Mouse (Mus musculus) thymus, adult 18-20 months (tissue): Measurements from ENCODE around the gene Mars.

ENCODE experiments used
- DNase-seq, 2 experiments: peaks; one replicate each; pipeline ENCODE4 v3.0.0; 2022; ENCODE audit warnings: mixed read lengths in 2 of 2

Mars gene

DNA sequence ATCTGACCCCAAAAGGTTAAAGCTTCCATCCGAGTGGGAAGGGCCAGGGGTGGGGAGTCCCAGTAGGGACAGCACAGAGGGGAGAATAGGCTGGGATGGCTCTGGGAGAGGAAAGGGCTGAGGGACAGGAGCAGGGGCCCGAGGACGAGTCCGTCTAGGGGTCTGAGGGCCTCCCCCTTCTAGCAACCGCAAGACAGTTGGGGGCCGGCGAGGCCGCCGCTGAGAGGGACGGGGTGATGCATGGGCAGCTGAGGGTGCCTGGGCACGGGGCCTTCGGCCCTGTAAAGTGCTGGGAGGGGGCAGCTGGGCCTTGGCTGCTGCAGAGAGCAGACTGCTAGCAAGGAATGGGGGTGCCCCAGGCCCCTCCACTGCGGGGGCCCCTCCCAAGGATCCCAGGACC is 25.9 kb downstream of the Mars start:
- DNase-seq, result no peak

DNA sequence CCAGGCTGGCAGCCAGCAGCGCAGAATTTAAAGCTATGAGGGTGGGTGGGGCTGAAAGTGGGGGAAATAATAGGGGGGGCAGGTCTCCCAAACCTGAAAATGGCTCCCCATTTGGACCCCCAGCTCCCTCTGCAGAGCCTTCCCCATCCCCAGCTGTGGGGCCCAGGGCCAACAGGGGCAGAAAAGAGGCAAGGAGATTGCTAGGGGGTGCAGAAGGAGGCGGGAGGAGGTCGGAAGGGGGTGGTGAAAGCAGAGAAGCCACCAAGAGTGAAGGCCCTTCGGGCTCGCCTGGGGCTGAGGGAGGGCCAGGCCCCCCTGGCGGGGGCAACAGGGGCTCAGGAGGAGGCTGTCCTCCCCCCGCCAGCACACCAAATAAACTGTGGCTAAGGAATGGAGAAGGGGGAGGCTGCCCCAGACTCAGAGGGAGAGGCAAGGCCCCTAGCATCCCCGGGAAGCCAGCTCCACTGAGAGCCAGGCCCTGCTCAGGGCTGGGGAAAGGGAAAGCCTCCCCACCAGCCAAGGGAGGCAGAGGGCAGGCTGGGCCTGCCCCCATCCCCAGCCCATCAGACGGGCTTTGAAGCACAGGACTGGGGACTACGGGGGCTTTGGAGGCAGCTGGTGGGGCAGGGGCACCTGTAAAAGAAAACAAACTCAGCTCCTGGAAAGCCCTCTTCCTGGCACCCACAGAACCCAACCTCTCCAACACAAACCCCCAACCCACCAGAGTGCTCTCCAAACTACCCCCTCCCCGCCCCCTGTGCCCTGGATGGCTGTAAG is 26.7 kb downstream of the Mars start:
- DNase-seq, result no peak

DNA sequence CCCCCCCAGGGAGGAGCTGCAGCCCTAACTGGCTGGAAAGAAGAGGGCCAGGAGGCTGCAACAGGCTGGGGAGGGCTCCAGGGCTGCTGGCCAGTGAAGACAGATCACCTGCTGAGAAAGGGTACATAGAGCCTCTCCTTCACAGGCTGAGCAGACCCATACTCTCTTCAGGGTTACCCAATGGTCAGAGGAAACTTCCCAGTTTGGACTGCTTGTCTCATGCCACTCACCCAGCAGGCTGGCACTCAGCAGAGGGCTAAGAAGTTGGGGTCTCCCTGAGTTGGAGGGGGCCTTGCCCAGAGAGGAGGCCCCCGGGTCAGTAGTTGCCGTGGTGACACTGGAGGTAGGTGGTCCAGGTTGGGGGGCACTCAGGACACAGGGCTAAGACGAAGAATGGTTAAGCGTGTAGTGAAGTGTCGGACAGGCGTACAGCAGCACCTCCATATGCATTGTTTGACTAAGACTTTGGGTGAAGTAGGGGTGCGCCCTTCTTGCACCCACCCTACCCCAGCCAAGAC is 27.4 kb downstream of the Mars start:
- no peak for DNase-seq

DNA sequence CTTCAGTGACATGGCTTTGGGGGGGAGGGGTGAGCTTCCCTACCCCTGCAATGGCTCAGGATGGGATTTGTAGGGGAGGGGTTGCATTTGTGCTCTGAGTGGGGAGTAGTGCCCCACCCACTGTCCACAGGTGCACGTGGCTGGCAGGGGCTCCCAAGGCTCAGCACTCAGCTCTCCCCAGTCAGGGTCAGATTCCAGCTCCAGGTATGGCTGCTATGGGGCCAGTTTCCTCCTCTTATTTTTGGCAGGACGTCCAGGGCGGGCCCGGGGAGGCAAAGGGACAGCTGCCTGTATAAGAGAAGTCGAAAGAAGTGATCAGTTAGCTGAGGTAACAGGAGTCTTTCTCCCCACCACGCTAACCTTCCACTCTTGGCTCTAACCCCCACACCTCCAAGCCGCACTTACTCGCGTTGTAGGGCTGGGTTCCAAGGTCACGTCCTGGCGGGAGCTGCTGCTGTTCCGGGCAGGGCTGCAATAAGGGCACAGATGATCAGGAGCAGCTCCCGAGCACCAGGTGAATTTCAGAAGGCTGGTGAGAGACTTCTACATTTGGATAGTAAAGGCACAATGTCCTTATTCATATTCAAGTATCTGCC is 28.9 kb downstream of the Mars start:
- no peak for DNase-seq

DNA sequence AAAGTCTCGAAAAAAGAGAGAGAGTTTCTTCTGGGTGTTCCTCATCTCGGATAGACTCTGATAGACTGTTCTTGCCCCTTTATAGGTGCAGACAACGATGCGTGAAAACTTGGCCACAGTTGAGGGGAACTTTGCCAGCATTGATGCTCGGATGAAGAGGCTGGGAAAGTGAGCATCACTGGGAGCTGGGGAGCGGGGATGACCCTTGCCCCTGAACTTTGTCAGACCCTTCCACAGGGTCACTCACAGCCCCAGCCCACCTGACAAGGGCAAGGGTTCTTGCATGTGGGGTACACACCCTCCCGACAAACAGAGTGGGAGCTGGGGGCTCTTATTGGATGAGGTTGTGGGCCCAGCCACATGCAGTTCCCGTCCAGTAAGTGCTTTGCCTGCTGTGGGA is 30.3 kb downstream of the Mars start:
- DNase-seq, result no peak

DNA sequence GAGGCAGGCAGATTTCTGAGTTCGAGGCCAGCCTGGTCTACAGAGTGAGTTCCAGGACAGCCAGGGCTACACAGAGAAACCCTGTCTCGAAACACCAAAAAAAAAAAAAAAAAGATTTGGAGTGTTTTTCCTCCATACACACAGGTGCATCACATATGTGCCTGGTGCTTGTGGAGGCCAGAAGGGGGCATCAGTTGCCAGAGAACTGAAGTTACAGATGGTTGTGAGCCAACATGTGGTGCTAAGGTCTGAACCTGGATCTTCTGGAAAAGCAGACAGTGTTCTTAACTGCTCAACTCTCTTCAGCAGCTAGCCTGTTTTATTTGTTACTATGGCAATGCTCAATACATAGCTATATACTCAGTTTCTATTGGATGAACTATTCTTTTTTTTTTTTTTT is 31.9 kb downstream of the Mars start:
- DNase-seq, result no peak

DNA sequence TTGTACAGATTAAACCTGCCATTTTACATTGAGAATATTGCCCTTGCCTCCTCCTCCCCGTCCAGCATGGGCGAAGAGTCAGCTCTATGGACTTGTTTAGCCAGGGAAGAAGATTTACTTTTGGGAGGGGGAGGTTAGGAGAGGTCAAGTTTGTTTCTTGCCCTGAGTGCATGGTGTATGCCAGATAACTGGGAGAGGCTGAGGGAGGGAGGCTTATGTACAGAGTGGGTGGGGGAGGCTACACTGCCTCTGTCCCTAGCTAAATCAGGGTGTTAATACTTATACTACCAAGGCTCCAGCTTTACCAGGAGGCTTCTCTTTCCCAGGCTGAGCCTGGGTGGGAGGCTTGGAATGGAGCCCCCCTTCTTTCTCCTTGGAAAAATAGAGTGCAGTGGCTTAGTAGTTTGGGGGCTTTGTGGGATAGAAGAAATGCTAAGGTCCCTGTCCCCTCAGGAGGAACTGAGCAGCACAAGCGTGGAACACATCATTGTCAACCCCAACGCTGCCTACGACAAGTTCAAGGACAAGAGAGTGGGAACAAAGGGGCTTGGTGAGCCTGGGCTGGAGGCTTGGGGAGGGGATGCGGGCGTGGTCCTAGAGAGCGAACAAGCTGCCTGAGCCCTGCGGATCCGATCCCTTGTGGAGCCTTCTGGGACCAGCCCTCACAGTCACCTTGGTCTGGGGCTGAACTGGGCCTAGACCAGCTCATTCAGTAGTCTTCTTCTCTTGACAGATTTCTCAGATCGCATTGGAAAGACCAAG is 37.1 kb downstream of the Mars start:
- no peak for DNase-seq

DNA sequence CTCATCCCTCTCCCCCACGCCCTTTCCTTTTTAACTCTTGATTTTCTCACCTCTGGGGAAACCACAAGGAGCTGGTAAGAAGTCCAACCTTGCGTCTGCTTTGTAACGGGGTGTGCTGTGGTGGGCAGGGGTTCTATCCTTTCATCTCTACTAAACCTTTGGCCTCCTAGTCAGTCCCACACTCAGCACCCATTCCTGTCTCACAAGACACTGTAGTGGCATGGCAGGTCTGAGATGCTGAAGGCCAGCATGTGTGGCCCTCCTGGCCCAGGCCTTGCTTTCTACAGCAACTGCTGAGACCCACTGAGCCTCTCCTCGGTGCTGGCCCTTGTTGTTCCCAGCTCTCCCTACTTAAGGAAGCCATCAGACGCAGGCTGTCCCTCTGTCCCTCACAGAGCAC is 39.2 kb downstream of the Mars start:
- DNase-seq, result no peak

DNA sequence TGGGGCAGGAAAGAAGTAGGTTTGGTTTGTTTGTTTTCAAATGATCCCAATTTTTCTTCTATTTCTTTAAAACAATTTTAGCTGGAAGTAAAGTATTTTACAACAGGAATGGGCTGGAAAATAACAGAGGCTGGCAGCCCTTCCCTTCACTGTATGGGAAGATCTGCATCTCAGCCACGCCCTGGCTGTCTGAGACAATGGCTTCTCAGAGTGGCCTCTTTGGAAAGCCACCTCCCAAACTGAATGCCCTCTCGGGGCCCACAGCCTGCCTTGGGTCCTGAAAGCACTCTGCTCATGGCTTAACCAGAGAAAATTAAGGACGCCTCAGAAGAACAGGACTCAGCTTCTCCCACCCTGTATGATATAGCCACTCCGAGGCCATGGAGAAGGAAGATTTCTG is 41.7 kb downstream of the Mars start:
- no peak for DNase-seq

DNA sequence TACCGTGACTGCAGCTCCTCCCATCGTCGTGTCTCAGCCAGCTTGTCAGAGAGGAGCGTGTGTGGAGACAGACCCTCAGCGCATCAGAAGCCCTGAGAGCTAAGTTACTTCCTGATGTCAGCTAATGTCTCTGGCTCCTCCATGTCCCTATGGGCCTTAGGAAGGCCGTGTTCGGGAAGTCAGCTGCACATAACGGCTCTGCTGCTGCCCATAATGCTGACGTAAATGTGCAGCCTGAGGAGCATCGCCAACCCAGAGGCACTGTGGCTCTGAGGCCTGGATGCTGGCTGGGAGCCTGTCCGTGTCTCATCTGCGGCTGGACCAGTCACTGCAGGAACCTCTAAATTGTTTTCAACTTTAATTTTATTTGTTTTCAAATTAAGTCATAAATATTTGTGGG is 42.5 kb downstream of the Mars start:
- DNase-seq, result no peak

DNA sequence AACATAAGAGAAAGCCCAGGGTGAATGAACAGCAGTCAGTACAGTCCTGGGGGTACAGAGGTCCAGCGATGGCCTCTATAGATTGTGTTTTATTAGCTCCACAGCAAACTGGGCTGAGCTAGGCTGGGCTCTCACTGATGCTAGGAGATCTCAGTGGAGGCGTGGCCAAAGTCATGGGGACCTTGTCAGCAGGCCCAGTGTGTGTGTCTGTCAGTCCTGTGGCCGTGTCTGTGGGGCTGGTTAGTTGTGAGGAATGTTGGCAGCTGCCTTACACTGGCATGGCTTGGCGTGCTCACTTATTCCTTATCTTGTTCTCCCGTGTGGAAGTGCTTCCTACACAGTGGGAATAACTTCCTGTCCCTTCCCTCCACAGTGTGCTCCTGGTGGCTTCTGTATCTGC is 43.2 kb downstream of the Mars start:
- no peak for DNase-seq

DNA sequence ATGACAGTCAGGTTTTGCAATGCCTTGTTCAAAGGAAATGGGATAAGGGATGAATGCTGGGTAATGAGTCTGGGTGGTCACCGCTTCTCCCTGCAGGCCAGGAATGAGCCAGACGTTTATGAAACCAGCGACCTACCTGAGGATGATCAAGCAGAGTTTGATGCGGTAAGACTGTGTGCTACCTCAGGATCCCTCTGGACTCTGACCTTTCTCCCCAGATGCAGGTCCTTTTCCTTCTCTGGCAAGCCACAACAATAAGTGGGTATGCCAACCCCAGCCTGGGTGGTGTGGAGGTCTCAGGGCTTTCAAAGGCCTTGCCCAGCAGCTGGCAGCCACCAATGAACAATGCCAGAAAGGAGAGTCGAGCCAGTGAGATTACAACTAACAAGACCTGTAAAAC is 44.3 kb downstream of the Mars start:
- DNase-seq, result no peak

DNA sequence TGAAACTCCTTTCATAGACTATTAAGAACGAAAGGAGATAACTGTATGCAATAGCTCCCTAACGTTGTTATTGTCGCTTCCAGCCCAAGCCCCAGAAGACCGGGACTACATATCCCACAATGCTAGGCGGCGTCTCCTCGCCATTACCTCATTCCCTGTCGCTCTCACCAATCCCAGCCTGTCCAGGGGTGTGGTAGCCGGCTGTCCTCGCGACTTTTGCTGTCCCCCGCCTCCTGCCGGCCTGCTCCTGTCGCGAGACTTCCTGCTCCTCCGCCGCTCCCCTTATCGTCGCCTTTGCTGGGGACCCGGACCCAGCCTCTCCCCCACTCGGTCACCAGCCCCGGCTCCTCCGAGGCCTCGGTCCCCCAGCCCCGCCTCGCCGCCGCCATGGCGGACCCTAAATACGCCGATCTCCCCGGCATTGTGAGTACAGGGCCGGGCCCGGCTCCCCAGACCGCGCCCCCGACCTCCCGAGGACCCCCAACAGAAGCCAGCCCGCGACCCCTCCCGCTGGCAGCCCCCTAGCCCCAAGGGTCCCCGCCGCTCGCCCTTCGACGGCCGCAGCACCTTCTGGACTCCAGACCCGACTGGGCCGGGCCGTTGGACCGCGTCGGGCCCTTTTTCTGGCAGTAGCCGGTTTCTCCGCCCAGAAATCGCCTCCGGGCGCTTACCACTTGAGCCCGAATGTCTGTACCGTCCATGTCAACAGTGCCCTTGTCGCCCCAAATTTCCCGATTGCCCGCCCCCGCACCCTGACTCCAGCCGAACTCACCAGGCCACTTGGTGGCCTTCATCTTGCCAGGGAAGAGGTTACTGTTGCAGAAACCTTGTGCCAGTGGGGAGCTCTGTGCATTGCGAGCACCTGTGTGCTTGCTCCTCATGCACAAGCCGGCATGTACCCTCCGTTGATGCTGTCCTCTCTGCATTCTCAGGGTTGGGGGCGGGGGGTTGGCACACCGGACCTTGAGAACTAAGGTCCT is 45.2 kb downstream of the Mars start, which contains the start of gene Dctn2:
Dctn2 (plus strand) TSS at position 257 of the 980 bp plus-strand sequence.
- DNase-seq, result peak; percentile 84 to 88

DNA sequence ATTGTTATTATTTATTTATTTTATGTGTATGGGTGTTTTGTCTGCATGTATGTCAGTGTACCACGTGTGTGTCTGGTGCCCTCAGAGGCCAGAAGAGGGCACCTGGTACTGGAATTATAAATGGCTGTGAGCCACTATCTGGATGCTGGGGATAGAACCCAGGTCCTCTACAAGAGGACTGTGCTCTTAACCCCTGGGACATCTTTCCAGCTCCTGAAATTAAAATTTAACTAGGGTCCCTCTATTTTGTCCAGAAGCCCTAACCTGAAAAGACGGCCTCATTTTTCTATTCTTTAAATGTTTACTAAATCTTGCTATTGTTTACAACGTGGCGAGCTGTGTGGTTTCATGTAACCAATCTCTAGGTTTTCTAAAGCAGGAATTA is 45.9 kb downstream of the Mars start:
- DNase-seq, result no peak

DNA sequence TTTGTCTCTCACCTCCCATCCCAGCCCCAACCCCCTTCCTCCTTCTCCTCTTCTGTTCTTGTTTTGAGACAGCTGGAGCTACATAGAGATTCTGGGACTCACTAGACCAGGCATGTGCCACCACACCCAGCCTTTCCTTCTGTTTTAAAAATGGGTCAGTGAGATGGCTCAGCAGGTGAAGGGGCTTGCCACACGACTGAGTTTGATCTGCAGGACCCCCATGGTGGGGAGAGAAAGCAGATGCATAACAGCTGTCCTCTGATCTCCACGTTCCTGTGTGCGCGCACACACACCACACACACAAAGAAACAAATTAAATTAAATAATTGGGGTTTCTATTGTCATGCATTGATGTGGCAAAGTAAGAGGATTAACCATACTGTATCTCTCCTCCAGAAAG is 46.6 kb downstream of the Mars start:
- DNase-seq, result no peak

DNA sequence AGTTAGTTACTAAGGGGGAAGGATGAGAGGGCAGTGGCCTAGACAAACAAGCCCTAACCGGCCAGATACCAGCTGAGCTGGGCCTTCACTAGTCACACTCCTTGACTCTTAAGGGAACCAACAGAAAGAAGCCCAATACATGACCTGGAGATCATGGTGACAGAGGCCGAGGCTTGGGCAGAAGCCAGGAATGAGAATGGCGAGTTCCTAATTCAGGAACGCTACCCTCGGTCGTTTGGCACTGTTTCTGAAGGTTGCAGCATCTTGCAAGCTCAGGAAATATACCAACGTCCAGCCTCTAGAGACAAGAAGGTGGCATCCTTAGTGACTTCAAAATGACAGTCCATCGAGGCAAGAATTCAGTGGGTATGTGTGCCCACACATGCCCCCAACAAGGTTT is 47.2 kb downstream of the Mars start:
- DNase-seq, result no peak

DNA sequence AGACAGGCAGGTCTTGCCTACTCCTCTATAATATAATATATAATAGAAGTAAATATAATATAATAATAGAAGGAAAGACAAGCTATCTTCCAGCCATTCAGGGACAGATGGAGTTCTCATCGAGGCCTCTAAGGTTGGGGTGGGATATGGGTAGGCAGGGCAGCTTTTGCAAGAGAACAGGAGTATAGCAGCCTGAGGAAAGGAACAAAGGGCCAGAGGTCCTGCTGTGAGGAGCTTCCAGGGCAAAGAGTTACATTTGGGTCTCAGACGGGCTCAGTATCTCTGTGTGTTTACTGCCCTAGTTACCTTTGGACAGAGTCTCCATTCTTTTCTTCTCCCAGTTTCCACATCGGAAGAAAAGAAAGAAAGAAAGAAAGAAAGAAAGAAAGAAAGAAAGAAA is 48.0 kb downstream of the Mars start:
- DNase-seq, result no peak

DNA sequence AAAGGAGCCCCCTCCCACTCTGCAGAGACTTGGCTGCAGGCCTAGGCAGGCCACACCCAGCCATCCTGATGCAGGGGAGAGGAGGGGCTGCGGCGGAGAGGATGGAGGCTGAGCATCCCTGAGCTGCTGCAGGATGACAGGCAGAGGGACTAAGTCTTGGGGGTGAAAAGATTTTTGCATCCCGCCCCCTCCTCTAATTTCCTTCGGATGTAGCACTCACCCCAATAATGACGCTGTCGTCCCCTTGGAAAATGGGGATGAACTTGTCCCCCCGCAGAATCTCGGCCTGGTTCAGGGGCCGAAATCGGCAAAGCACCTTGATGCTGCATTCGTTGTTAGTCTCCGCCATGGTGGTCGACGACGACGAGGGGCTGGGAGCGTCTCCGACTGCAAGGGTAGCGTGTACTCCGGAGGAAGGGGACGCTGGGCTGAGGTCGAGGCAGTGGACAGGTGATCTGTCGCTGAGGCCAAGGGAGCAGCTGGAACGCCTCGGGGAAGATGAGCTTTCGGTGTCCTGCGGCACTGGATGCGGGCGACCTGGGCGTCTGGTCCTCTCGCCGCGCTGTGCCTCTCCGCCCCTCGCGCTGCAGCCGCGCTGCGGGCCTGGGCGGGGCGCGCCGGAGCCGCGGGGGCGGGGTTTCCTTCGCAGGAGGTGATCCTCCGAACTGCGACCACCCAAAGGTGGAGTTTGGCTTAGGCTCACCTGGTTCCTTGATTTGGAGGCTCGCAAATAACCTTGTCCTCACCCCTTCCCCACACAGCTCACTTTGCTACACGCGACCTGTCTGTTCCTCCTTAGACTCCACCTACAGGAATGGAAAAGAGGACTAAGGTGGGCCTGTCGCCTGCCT is 48.8 kb downstream of the Mars start, which contains the start of gene Kif5a:
Kif5a (minus strand) TSS at position 801 of the 851 bp plus-strand sequence.
- DNase-seq, result no peak

DNA sequence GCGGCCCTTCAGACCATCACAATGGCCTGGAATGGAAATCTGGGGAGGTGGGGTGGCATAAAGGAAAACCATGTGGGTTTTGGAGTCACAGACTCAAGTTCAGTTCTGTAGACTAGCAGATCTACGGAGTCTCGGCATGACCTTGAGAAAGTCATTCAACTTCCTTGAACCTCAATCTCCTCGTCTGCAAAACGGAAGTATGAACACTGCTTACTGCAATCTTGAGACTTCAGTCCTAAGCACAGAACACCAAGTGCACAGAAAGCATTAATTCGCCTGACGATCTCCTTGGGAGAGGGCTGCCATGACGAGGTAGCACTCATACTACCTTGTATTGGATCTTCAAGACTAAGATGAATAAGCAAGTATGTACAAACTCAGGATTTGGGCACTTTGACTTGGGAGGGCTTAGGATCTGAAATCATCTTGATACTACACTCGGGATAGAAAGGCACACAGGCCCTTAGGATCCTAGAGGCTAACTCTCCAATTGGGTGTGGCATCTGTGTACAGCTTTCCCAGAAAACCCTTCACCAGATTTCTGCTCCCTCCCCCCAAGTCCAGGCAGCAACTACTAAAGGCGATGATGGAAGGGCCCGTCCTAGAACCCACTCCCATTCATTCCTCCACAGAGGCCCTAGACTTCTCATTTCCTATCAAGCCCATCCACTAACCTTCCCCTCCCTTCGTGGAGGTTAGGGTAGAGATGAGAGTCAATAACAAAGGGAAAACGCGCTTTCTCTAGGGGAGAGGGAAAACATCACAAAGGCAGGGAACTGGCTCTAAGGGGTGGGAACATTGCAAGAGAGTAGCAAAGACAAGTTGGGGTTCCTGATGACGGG is 49.7 kb downstream of the Mars start:
- no peak for DNase-seq

DNA sequence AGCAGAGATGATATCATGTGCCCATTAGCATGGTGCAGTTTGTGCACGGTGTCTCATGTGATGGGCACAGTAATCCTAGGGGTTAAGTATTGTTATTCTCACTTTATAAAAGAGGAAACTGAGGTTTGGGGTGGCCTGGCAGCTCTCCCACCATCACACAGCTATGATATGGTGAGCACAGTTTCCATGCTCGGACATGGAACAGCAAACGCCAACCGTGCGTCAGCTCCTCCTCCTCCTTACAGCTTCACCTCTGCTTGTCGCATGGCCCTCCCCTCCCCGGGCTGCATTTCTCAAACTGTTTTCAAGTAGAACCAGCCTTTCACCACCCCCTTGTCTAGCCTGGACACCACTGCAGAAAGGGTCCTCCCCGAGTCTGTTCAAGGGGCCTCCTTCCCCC is 53.1 kb downstream of the Mars start:
- no peak for DNase-seq

DNA sequence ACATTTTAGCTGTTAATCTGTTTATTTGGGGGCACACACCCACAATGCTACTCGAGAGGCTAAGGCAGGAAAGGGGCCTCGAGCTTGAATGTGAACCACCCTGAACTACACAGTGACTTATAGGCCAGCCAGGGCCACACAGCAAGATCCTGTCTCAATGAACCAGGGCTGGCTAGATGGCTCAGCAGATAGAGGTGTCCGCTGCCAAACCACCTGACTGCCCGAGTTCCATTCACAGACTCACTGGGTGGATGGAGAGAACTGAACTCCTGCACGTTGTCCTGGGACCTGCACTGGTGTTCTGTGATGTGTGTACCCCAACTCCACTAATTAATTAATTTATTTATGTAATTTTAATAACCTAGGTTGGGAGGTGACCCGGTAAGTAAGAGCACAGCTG is 53.8 kb downstream of the Mars start:
- no peak for DNase-seq
